Comparison of ENCODE assay signal across 17 mouse cellular contexts in the genomic region with DNA sequence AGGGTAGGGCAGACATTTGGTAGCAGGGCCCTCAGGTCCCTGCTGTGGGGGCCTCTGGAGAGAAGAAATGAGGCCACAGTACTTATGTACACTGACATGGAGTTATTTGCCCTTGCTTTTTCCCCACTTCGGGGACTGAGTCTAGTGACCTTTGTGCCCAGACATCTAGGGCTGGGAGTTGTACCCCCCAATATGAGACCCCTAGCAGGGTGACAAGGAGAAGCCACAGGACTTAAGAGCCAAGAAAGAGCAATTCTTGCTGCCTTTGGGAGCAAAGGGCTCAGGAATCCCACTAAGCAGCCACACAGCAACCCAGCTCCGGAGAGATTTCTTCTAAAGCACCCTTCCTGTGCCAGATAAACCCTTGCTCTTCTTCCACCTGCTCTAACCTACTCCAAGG. TPM values are rescaled to one million over a fixed set of nuclear protein-coding genes. Genes with fewer than 3 reads are reported as not detected.
DNase-seq lines count a peak whose midpoint lies in the region; ATAC-seq and TF ChIP-seq lines count a peak whose summit lies in the region.
"Had no signal": no experiment of that assay in that cellular context is flagged by ENCODE, and none has a peak within 500 bp of the region (broad histone marks: within the 10 kb centered on the region; RNA-seq: fewer than 3 reads in every experiment).

No protein-coding gene starts in this region.

- ATAC-seq in lung, embryonic 15.5 days (ENCODE audit: borderline replicate concordance, extremely low read depth, low FRiP score, low TSS enrichment) = no peak
- ATAC-seq in forebrain, embryonic 12.5 days (ENCODE audit: low FRiP score) = no peak
- ATAC-seq in limb, embryonic 12.5 days (ENCODE audit: insufficient number of reproducible peaks, insufficient read depth, low FRiP score, low TSS enrichment, low read depth) = no peak
- ATAC-seq in CD4-positive, CD25-positive, alpha-beta regulatory T cell, adult 4 months = no peak

- no peaks in the 10 kb centered on the region for H3K36me3 ChIP-seq in lung, embryonic 15.5 days
- H3K36me3 ChIP-seq in forebrain, embryonic 12.5 days (replicated peaks) = no peaks in the 10 kb centered on the region
- H3K36me3 ChIP-seq in limb, embryonic 12.5 days = no peaks in the 10 kb centered on the region

- H3K27me3 ChIP-seq in lung, embryonic 15.5 days = no peaks in the 10 kb centered on the region; the same call in none of the 2 replicates
- peaks cover 4% of the 10 kb centered on the region; the same call in 1 of the 2 replicates for H3K27me3 ChIP-seq in forebrain, embryonic 12.5 days
- peaks cover 21% of the 10 kb centered on the region for H3K27me3 ChIP-seq in limb, embryonic 12.5 days
- H3K27me3 ChIP-seq: neural tube, embryonic 12.5 days had no signal

- no peak overlapping the region for H3K4me3 ChIP-seq in lung, embryonic 15.5 days
- 0 out of 2 replicates have a peak overlapping the region, but pooled peaks have one; percentile 26 for H3K4me3 ChIP-seq in forebrain, embryonic 12.5 days (replicated peaks)
- no peak overlapping the region for H3K4me3 ChIP-seq in limb, embryonic 12.5 days (replicated peaks)
- H3K4me3 ChIP-seq in olfactory bulb, adult 2 months (ENCODE audit: insufficient read depth, low read depth, low read length) = peak overlapping the region; percentile 64
- no peak overlapping the region for H3K4me3 ChIP-seq in layer of hippocampus, adult 2 months
- H3K4me3 ChIP-seq: heart, adult 2 months; neural tube, embryonic 12.5 days had no signal

- no peak overlapping the region for H3K4me2 ChIP-seq in lung, embryonic 15.5 days
- H3K4me2 ChIP-seq in forebrain, embryonic 12.5 days = peak overlapping the region; percentile 37; the same call in 1 of the 2 replicates
- H3K4me2 ChIP-seq in limb, embryonic 12.5 days = peak overlapping the region; percentile 50; the same call in 1 of the 2 replicates

- peak overlapping the region; percentile 61; the same call in 1 of the 2 replicates for H3K27ac ChIP-seq in lung, embryonic 15.5 days
- H3K27ac ChIP-seq in forebrain, embryonic 12.5 days = peak overlapping the region; percentile 87
- H3K27ac ChIP-seq in limb, embryonic 12.5 days = no peak overlapping the region
- peak overlapping the region; percentile 76 for H3K27ac ChIP-seq in olfactory bulb, adult 2 months (ENCODE audit: insufficient read depth, low read depth, low read length)
- no peak overlapping the region for H3K27ac ChIP-seq in layer of hippocampus, adult 2 months
- H3K27ac ChIP-seq: heart, adult 2 months; neural tube, embryonic 12.5 days had no signal

- H3K9ac ChIP-seq in lung, embryonic 15.5 days = no peak overlapping the region
- peak overlapping the region; percentile 8; the same call in 1 of the 2 replicates for H3K9ac ChIP-seq in forebrain, embryonic 12.5 days
- no peak overlapping the region for H3K9ac ChIP-seq in limb, embryonic 12.5 days (replicated peaks)
- H3K9ac ChIP-seq: neural tube, embryonic 12.5 days had no signal

- H3K4me1 ChIP-seq in lung, embryonic 15.5 days = peaks cover 47% of the 10 kb centered on the region
- H3K4me1 ChIP-seq in forebrain, embryonic 12.5 days = peaks cover 79% of the 10 kb centered on the region
- peaks cover 44% of the 10 kb centered on the region for H3K4me1 ChIP-seq in limb, embryonic 12.5 days (replicated peaks)
- H3K4me1 ChIP-seq in olfactory bulb, adult 2 months (ENCODE audit: control insufficient read depth, insufficient read depth, low read length) = peaks cover 68% of the 10 kb centered on the region

- DNase-seq in lung, postnatal 10 days = no peak
- DNase-seq in cerebellum, adult 9-10 months = no peak
- DNase-seq in layer of hippocampus, adult 2 months (ENCODE audit: low spot score in 2 of 2) = no peak
- DNase-seq: adrenal gland, adult 8-10 months; embryo, embryonic 11 days; heart, adult 2 months; kidney, postnatal 10 days; lung, postnatal 36 days; right cerebral cortex, postnatal 25 days had no signal

- H3K9me3 ChIP-seq in lung, embryonic 15.5 days = no peaks in the 10 kb centered on the region
- no peaks in the 10 kb centered on the region for H3K9me3 ChIP-seq in forebrain, embryonic 12.5 days
- H3K9me3 ChIP-seq in limb, embryonic 12.5 days = no peaks in the 10 kb centered on the region
- H3K9me3 ChIP-seq: neural tube, embryonic 12.5 days had no signal

- TF ChIP-seq CTCF in olfactory bulb, adult 2 months (IDR thresholded peaks at IDR 0.05; ENCODE audit: insufficient read depth, low read depth, low read length) = no peak
- no peak for TF ChIP-seq CTCF in layer of hippocampus, adult 2 months (conservative IDR thresholded peaks at IDR 0.05)

- TF ChIP-seq POLR2A in olfactory bulb, adult 2 months (IDR thresholded peaks at IDR 0.05; ENCODE audit: insufficient read depth, low read depth, low read length) = no peak

- 37% methylated on average over 2 of the region's 2 CpGs for WGBS in lung, embryonic 15.5 days
- 51% methylated on average over 2 of the region's 2 CpGs for WGBS in forebrain, embryonic 12.5 days
- 63% methylated on average over 2 of the region's 2 CpGs for WGBS in limb, embryonic 12.5 days
- 34% methylated on average over 2 of the region's 2 CpGs for WGBS in olfactory bulb, adult 2 months

RNA-seq across cellular contexts. Expression of gene AC124108.1, which starts 10.7 kb away (rescaled TPM):
- 0.52 and 0.69 TPM in 2 replicates for polyA plus RNA-seq in lung, embryonic 15.5 days (2015; fragmentation: Nextera tagmentation; extraction: Ambion mirVana)
- 5.0 and 5.7 TPM in 2 replicates for polyA plus RNA-seq in forebrain, embryonic 12.5 days (2016; fragmentation: Nextera tagmentation; extraction: Ambion mirVana)
- polyA plus RNA-seq in limb, embryonic 12.5 days (2016; fragmentation: Nextera tagmentation; extraction: Ambion mirVana) = 0.20 and 0.45 TPM in 2 replicates
- polyA plus RNA-seq in olfactory bulb, adult 2 months (2012; ENCODE audit: insufficient read depth, insufficient read length, low replicate concordance, missing spikeins) = not detected in 2 replicates
- polyA plus RNA-seq in CD4-positive, CD25-positive, alpha-beta regulatory T cell, adult 4 months (2017; shearing (Covaris generic)) = not detected
- total RNA-seq in layer of hippocampus, adult 2 months (2021) = under 1 TPM; 0.47 to 0.61 TPM

RNA-seq across cellular contexts. Expression of gene Lemd1, which starts 10.7 kb away (rescaled TPM):
- 1.7 and 2.0 TPM in 2 replicates for polyA plus RNA-seq in lung, embryonic 15.5 days (2015; fragmentation: Nextera tagmentation; extraction: Ambion mirVana)
- 12.3 and 14.7 TPM in 2 replicates for polyA plus RNA-seq in forebrain, embryonic 12.5 days (2016; fragmentation: Nextera tagmentation; extraction: Ambion mirVana)
- polyA plus RNA-seq in limb, embryonic 12.5 days (2016; fragmentation: Nextera tagmentation; extraction: Ambion mirVana) = 0.83 and 1.2 TPM in 2 replicates
- polyA plus RNA-seq in olfactory bulb, adult 2 months (2012; ENCODE audit: insufficient read depth, insufficient read length, low replicate concordance, missing spikeins) = not detected in 2 replicates
- polyA plus RNA-seq in CD4-positive, CD25-positive, alpha-beta regulatory T cell, adult 4 months (2017; shearing (Covaris generic)) = not detected
- under 1 TPM; 0.64 to 0.88 TPM for total RNA-seq in layer of hippocampus, adult 2 months (2021)
- total RNA-seq: heart, adult 2 months had no signal
- polyA plus RNA-seq: heart, adult 2 months had no signal

RNA-seq across cellular contexts. Expression of gene Gm10188, which starts 27.6 kb away (rescaled TPM):
- not detected in 2 replicates for polyA plus RNA-seq in lung, embryonic 15.5 days (2015; fragmentation: Nextera tagmentation; extraction: Ambion mirVana)
- 0.38 and 0.59 TPM in 2 replicates for polyA plus RNA-seq in forebrain, embryonic 12.5 days (2016; fragmentation: Nextera tagmentation; extraction: Ambion mirVana)
- polyA plus RNA-seq in limb, embryonic 12.5 days (2016; fragmentation: Nextera tagmentation; extraction: Ambion mirVana) = not detected in 2 replicates
- not detected in 2 replicates for polyA plus RNA-seq in olfactory bulb, adult 2 months (2012; ENCODE audit: insufficient read depth, insufficient read length, low replicate concordance, missing spikeins)
- not detected for polyA plus RNA-seq in CD4-positive, CD25-positive, alpha-beta regulatory T cell, adult 4 months (2017; shearing (Covaris generic))
- total RNA-seq in layer of hippocampus, adult 2 months (2021) = not detected
- total RNA-seq: adrenal gland, adult 8-10 months; heart, adult 2 months; left cerebral cortex, adult 8-10 months had no signal
- polyA plus RNA-seq: frontal cortex, adult 2 months; heart, adult 2 months had no signal

Comparison
In these comparisons a context has a peak if more than half of its experiments do, and no peak if none do; other contexts are left out.
1. H3K27ac ChIP-seq: peak in lung, embryonic 15.5 days (single experiment), forebrain, embryonic 12.5 days (single experiment) and olfactory bulb, adult 2 months (single experiment); none in limb, embryonic 12.5 days (single experiment) and layer of hippocampus, adult 2 months (single experiment).
2. H3K4me3 ChIP-seq: peak in forebrain, embryonic 12.5 days (single experiment) and olfactory bulb, adult 2 months (single experiment); none in lung, embryonic 15.5 days (single experiment), limb, embryonic 12.5 days (single experiment) and layer of hippocampus, adult 2 months (single experiment).